Mouse (Mus musculus) CH12.LX (cell line): ENCODE data around the gene Zfp213. TPM values are rescaled to one million over a fixed set of nuclear protein-coding genes. Genes with fewer than 3 reads are reported as not detected.

Experiments used
- DNase-seq: peaks from one replicate; pipeline ENCODE4 v3.0.0-alpha.2; 2013; ENCODE audit errors: extremely low read depth
- H3K27ac ChIP-seq: 2 replicates; pipeline ENCODE4 v1.5.1; 2012; ENCODE audit warnings: low read depth, mild to moderate bottlenecking, control low read depth, moderate library complexity; ENCODE audit not compliant: insufficient read depth
- H3K27me3 ChIP-seq: replicated peaks from 2 replicates; pipeline ENCODE3; 2012; ENCODE audit warnings: inconsistent platforms
- H3K36me3 ChIP-seq, 2 experiments: replicated peaks in 1 of 2; 2 replicates each; pipeline versions ENCODE3 to v1.6.1; 2012; ENCODE audit warnings: inconsistent platforms in 1 of 2, low read length in 1 of 2, mild to moderate bottlenecking in 1 of 2, mixed read lengths in 1 of 2, moderate library complexity in 1 of 2; ENCODE audit not compliant: control insufficient read depth in 1 of 2, insufficient read depth in 1 of 2
- H3K4me1 ChIP-seq, 2 experiments: 2 replicates each; pipeline ENCODE4 v1.6.1; 2012; ENCODE audit warnings: inconsistent platforms in 1 of 2, moderate library complexity in 1 of 2; ENCODE audit not compliant: insufficient read depth in 2 of 2, control insufficient read depth in 1 of 2
- H3K4me2 ChIP-seq: 2 replicates; pipeline ENCODE4 v1.6.1; 2012; ENCODE audit warnings: low read depth, mild to moderate bottlenecking, control low read depth; ENCODE audit not compliant: poor library complexity, insufficient read depth, severe bottlenecking
- H3K4me3 ChIP-seq, 3 experiments: fragments of 150-350 bp in 1 of 3; sonication (generic) in 1 of 3; replicated peaks in 1 of 3; 2 replicates each; pipeline versions ENCODE3 to v1.5.1; 2011 to 2012; ENCODE audit warnings: low read depth in 2 of 3, low read length in 2 of 3, mild to moderate bottlenecking in 2 of 3, moderate library complexity in 2 of 3, control low read depth in 1 of 3, improper control_type of control experiment in 1 of 3, inconsistent platforms in 1 of 3, mixed read lengths in 1 of 3; ENCODE audit not compliant: poor library complexity in 1 of 3
- H3K79me2 ChIP-seq: replicated peaks from 2 replicates; pipeline ENCODE4 v1.6.1; 2012; ENCODE audit warnings: mild to moderate bottlenecking, moderate library complexity; ENCODE audit not compliant: control insufficient read depth, poor library complexity, insufficient read depth, severe bottlenecking; ENCODE audit errors: extremely low read depth
- H3K9ac ChIP-seq: 2 replicates; pipeline ENCODE4 v1.6.1; 2012; ENCODE audit warnings: low read depth, mild to moderate bottlenecking, control low read depth, moderate library complexity; ENCODE audit not compliant: insufficient read depth
- H3K9me3 ChIP-seq: replicated peaks from 2 replicates; pipeline ENCODE3; 2012; ENCODE audit warnings: low read length, inconsistent platforms, mixed read lengths
- BHLHE40 ChIP-seq: IDR thresholded peaks from 2 replicates; pipeline ENCODE4 v1.6.1; 2011; ENCODE audit warnings: mild to moderate bottlenecking, low read depth, low read length, improper control_type of control experiment
- CHD1 ChIP-seq: IDR thresholded peaks from 2 replicates; pipeline ENCODE4 v1.6.1; 2012; ENCODE audit warnings: low read depth, low read length, improper control_type of control experiment, inconsistent platforms
- CHD2 ChIP-seq: IDR thresholded peaks from 2 replicates; pipeline ENCODE4 v1.6.1; 2011; ENCODE audit warnings: low read length, improper control_type of control experiment
- CTCF ChIP-seq, 2 experiments: IDR thresholded peaks in 1 of 2; conservative IDR thresholded peaks in 1 of 2; 2 replicates each; pipeline ENCODE4 v1.5.1; 2011 to 2012; ENCODE audit warnings: low read depth in 2 of 2, low read length in 2 of 2, improper control_type of control experiment in 1 of 2, inconsistent platforms in 1 of 2, mild to moderate bottlenecking in 1 of 2, moderate library complexity in 1 of 2
- ELF1 ChIP-seq: IDR thresholded peaks from 2 replicates; pipeline ENCODE4 v1.6.1; 2014; ENCODE audit warnings: low read depth, mild to moderate bottlenecking, inconsistent platforms, low read length, improper control_type of control experiment
- EP300 ChIP-seq: IDR thresholded peaks from 2 replicates; pipeline ENCODE4 v1.6.1; 2011; ENCODE audit warnings: low read length, improper control_type of control experiment
- ETS1 ChIP-seq: conservative IDR thresholded peaks from 2 replicates; pipeline ENCODE4 v1.6.1; 2012; ENCODE audit warnings: low read depth, mild to moderate bottlenecking, inconsistent platforms, low read length, improper control_type of control experiment, moderate library complexity
- HCFC1 ChIP-seq: IDR thresholded peaks from 2 replicates; pipeline ENCODE4 v1.6.1; 2012; ENCODE audit warnings: low read depth, mild to moderate bottlenecking, inconsistent platforms, low read length, improper control_type of control experiment
- IRF4 ChIP-seq: IDR thresholded peaks from 2 replicates; pipeline ENCODE4 v1.6.1; 2014; ENCODE audit warnings: low read depth, mild to moderate bottlenecking, inconsistent platforms, low read length, improper control_type of control experiment
- MAFK ChIP-seq: IDR thresholded peaks from 2 replicates; pipeline ENCODE4 v1.6.1; 2011; ENCODE audit warnings: low read length, improper control_type of control experiment; ENCODE audit not compliant: insufficient replicate concordance
- MAX ChIP-seq: IDR thresholded peaks from 2 replicates; pipeline ENCODE4 v1.6.1; 2011; ENCODE audit warnings: low read length, improper control_type of control experiment
- MEF2A ChIP-seq: IDR thresholded peaks from 2 replicates; pipeline ENCODE4 v1.6.1; 2014; ENCODE audit warnings: low read depth, mild to moderate bottlenecking, inconsistent platforms, low read length, improper control_type of control experiment, borderline replicate concordance
- MXI1 ChIP-seq: IDR thresholded peaks from 2 replicates; pipeline ENCODE4 v1.6.1; 2011; ENCODE audit warnings: mild to moderate bottlenecking, low read depth, low read length, improper control_type of control experiment
- NRF1 ChIP-seq: IDR thresholded peaks from 2 replicates; pipeline ENCODE4 v1.6.1; 2014; ENCODE audit warnings: low read depth, mild to moderate bottlenecking, inconsistent platforms, low read length, improper control_type of control experiment, moderate library complexity
- PAX5 ChIP-seq: IDR thresholded peaks from 2 replicates; pipeline ENCODE4 v1.6.1; 2012; ENCODE audit warnings: low read length, inconsistent platforms, mixed read lengths
- POLR2A ChIP-seq: IDR thresholded peaks from 2 replicates; pipeline ENCODE4 v1.6.1; 2011; ENCODE audit warnings: low read depth, mild to moderate bottlenecking, improper control_type of control experiment, low read length
- POLR2AphosphoS2 ChIP-seq: IDR thresholded peaks from 2 replicates; pipeline ENCODE4 v1.6.1; 2011; ENCODE audit warnings: low read depth, low read length, improper control_type of control experiment
- RAD21 ChIP-seq: IDR thresholded peaks from 2 replicates; pipeline ENCODE4 v1.6.1; 2011; ENCODE audit warnings: low read depth, mild to moderate bottlenecking, low read length, improper control_type of control experiment, moderate library complexity
- SIN3A ChIP-seq: IDR thresholded peaks from 2 replicates; pipeline ENCODE4 v1.6.1; 2012; ENCODE audit warnings: low read length, improper control_type of control experiment, inconsistent platforms
- SMC3 ChIP-seq: IDR thresholded peaks from 2 replicates; pipeline ENCODE4 v1.6.1; 2011; ENCODE audit warnings: low read depth, low read length, improper control_type of control experiment
- TCF12 ChIP-seq: IDR thresholded peaks from 2 replicates; pipeline ENCODE4 v1.6.1; 2014; ENCODE audit warnings: low read depth, mild to moderate bottlenecking, inconsistent platforms, low read length, improper control_type of control experiment
- UBTF ChIP-seq: IDR thresholded peaks from 2 replicates; pipeline ENCODE4 v1.6.1; 2012; ENCODE audit warnings: low read depth, mild to moderate bottlenecking, inconsistent platforms, low read length, improper control_type of control experiment, moderate library complexity
- USF1 ChIP-seq: IDR thresholded peaks from 2 replicates; pipeline ENCODE4 v1.6.1; 2014; ENCODE audit warnings: low read depth, mild to moderate bottlenecking, inconsistent platforms, low read length, improper control_type of control experiment
- USF2 ChIP-seq: conservative IDR thresholded peaks from 2 replicates; pipeline ENCODE4 v1.6.1; 2011; ENCODE audit warnings: low read depth, low read length, improper control_type of control experiment
- ZKSCAN1 ChIP-seq: IDR thresholded peaks from 2 replicates; pipeline ENCODE4 v1.6.1; 2012; ENCODE audit warnings: low read depth, inconsistent platforms, low read length, improper control_type of control experiment, borderline replicate concordance
- ZNF384 ChIP-seq: IDR thresholded peaks from 2 replicates; pipeline ENCODE4 v1.6.1; 2012; ENCODE audit warnings: low read depth, low read length, improper control_type of control experiment, inconsistent platforms
- dilution Hi-C: fragments of 300-500 bp; cut with MboI; formaldehyde crosslinking; loops from 2 replicates; pipeline ENCODE4 v1.14.3; 2020; ENCODE audit warnings: low sequenced_read_pairs; ENCODE audit not compliant: extremely low pct_unique_long_range_greater_than_20kb, extremely low pct_ligation_motif_present
- in situ Hi-C: fragments of 300-500 bp; cut with MboI; formaldehyde crosslinking; loops from 3 replicates; pipeline ENCODE4 v1.14.3; 2019; ENCODE audit warnings: low sequenced_read_pairs, low pct_ligation_motif_present, low pct_unique_long_range_greater_than_20kb, mixed read lengths
- polyA plus RNA-seq: library from polyadenylated mRNA; unstranded; fragments of >175 nt; gene quantifications from 2 replicates; pipeline ENCODE4 v1.2.1, GENCODE M21; 2012; ENCODE audit warnings: low read depth; ENCODE audit not compliant: insufficient read length
- total RNA-seq, 2 experiments: library from RNA; depleted of rRNA; stranded (reverse); fragments of 300-350 nt in 1 of 2; fragments of >200 nt in 1 of 2; gene quantifications; 2 replicates each; pipeline ENCODE4 v1.2.3; 2012 to 2014

Zfp213 gene
- total and polyA plus RNA-seq, 3 experiments = 8.0 to 10.9 (median 9.4) TPM

DNA sequence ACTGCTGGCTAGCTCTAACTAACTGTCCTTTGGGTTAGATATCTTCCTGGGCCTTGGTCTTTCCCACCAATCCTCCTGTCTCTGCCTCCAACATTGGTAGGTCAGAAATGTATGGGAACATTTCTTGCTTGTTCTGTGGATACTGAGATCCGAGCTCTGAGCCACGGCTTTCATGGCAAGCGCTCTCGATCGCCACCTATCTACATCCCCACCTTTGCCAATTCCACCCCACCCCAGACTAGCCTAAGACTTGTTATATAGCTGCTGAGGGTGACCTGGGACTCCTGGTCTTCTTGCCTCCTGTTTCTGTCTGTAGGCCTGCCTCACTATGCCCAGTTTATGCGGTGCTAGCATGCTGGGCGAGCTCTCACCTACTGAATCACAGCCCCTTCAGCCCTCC lies 40.4 kb upstream of the Zfp213 start:
- no peak overlapping the region for H3K4me2 ChIP-seq
- dilution Hi-C loops (no loop called here), in situ Hi-C loops (loop anchor here (5.0 kb wide), 1 partner anchor 37 kb away; no protein-coding TSS in a partner anchor)
- H3K9me3 ChIP-seq = no peaks in the 10 kb centered on the region
- no peaks in the 10 kb centered on the region for H3K36me3 ChIP-seq
- H3K79me2 ChIP-seq = no peaks in the 10 kb centered on the region
- H3K27me3 ChIP-seq = peaks cover 66% of the 10 kb centered on the region
- H3K9ac ChIP-seq = no peak overlapping the region
- no peak for TF ChIP-seq ETS1
- peak in 1 of 2 experiments; percentile 32; a peak in 2 of 4 replicates for TF ChIP-seq CTCF (conservative IDR thresholded peaks at IDR 0.05 in 1 of 2, IDR thresholded peaks at IDR 0.05 in 1 of 2; ENCODE audit: low read depth in 2 of 2, low read length in 2 of 2)
- no peak for TF ChIP-seq RAD21
- TF ChIP-seq ZKSCAN1 = no peak
- TF ChIP-seq POLR2AphosphoS2 = no peak
- DNase-seq = no peak
- no peak overlapping the region for H3K27ac ChIP-seq
- H3K4me3 ChIP-seq = no peak overlapping the region
- peaks cover 6 to 7% of the 10 kb centered on the region in 2 experiments; a peak in 3 of 4 replicates for H3K4me1 ChIP-seq

DNA sequence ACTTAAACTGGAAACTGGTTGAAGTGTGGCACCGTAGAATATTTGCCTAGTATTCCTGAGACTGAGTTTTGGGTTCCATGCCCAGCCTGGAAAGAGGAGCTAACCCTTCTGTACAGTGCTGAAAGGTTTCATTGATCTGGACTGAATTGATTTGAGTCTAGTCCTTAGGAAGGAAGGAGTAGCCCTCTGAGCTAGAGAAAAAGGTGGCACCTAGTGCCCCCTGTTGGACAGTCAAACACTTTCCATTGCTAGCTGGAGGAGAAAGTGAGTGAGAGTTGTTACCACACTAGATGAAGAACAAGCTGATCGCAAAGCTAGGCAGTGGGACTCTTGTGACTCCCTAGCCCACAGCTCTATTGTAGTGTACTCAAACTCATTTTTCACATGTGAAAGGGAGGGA lies 39.5 kb upstream of the Zfp213 start:
- Histone ChIP-seq H3K4me3 (no peak overlapping the region), H3K27me3 (peaks cover 66% of the 10 kb centered on the region), H3K79me2 (no peaks in the 10 kb centered on the region), H3K4me1 (peaks cover 8 to 9% of the 10 kb centered on the region in 2 experiments), H3K27ac (no peak overlapping the region), H3K9me3 (no peaks in the 10 kb centered on the region), H3K9ac (no peak overlapping the region), H3K4me2 (no peak overlapping the region), H3K36me3 (no peaks in the 10 kb centered on the region)
- DNase-seq = peak; percentile 63
- dilution Hi-C loops (no loop called here), in situ Hi-C loops (loop anchor here (5.0 kb wide), 1 partner anchor 36 kb away; no protein-coding TSS in a partner anchor)
- TF ChIP-seq EP300 (no peak), NRF1 (no peak), CTCF (conservative IDR thresholded peaks at IDR 0.05 in 1 of 2, IDR thresholded peaks at IDR 0.05 in 1 of 2; ENCODE audit: low read depth in 2 of 2, low read length in 2 of 2) (peak; percentile 11 to 89; a peak in 2 of 4 replicates), RAD21 (peak; percentile 79), TCF12 (no peak), PAX5 (no peak), SMC3 (peak; percentile 78), BHLHE40 (no peak), MEF2A (no peak), POLR2AphosphoS2 (no peak)

DNA sequence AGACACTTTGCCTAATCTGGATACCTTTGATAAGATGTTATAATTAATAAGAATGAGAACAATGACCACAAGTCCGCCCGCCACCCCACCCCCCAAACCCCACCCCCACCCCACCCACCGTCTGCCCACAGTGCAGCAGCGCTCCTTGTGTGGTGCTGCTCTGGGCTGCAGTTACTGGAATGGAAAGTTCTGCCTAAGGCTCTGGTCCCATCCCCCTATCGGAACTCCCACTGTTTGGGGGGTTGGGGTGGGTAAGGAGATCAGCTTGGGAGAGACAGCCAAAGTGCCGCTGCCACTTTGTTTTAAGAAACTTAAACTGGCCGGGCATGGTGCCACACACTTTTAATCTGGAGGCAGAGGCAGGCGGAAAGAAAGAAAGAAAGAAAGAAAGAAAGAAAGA lies 39.0 kb upstream of the Zfp213 start:
- Histone ChIP-seq H3K36me3 (no peaks in the 10 kb centered on the region), H3K27ac (no peak overlapping the region)
- in situ Hi-C loops = loop anchor here (5.0 kb wide), 1 partner anchor 36 kb away; no protein-coding TSS in a partner anchor

More for the DNA sequence above, 39.0 kb upstream of the Zfp213 start:
- Histone ChIP-seq H3K27me3 (peaks cover 65% of the 10 kb centered on the region), H3K4me1 (peaks cover 13 to 14% of the 10 kb centered on the region in 2 experiments), H3K79me2 (no peaks in the 10 kb centered on the region), H3K4me2 (no peak overlapping the region), H3K9me3 (no peaks in the 10 kb centered on the region), H3K9ac (no peak overlapping the region), H3K4me3 (no peak overlapping the region)
- dilution Hi-C loops = no loop called here
- DNase-seq = no peak
- TF ChIP-seq IRF4 = no peak
- TF ChIP-seq MXI1 = no peak
- TF ChIP-seq CHD2 = no peak
- no peak for TF ChIP-seq UBTF
- TF ChIP-seq SIN3A = no peak
- TF ChIP-seq ETS1 = no peak
- no peak for TF ChIP-seq MAFK
- no peak for TF ChIP-seq MAX
- TF ChIP-seq CHD1 = no peak
- TF ChIP-seq POLR2A = no peak
- TF ChIP-seq RAD21 = no peak
- TF ChIP-seq ZNF384 = no peak
- TF ChIP-seq USF1 = no peak
- no peak for TF ChIP-seq ELF1
- TF ChIP-seq HCFC1 = no peak
- no peak for TF ChIP-seq SMC3
- no peak for TF ChIP-seq USF2
